Mouse (Mus musculus): ENCODE data around the gene Exoc3l4. TPM values are rescaled to one million over a fixed set of nuclear protein-coding genes. Genes with fewer than 3 reads are reported as not detected.

The Exoc3l4 gene
- polyA plus RNA-seq, 1 experiment from 2014 or later, result 1.9 TPM

- H3K9ac ChIP-seq (replicated peaks; ENCODE audit: low read depth, low read length), result no peak overlapping the region
- no peaks in the 10 kb centered on the region for H3K9me3 ChIP-seq (ENCODE audit: control insufficient read depth, low read length)
- WGBS, result 86% methylated on average over 3 of the region's 3 CpGs
- H3K4me1 ChIP-seq (replicated peaks; ENCODE audit: control insufficient read depth, insufficient read depth, low read length), result peaks cover 15% of the 10 kb centered on the region
- no peak overlapping the region for H3K4me3 ChIP-seq (replicated peaks; ENCODE audit: low read length)
- no peak overlapping the region for H3K27ac ChIP-seq (ENCODE audit: low read length)
- H3K4me2 ChIP-seq (ENCODE audit: low read length), result no peak overlapping the region
- H3K27me3 ChIP-seq (replicated peaks; ENCODE audit: control insufficient read depth, insufficient read depth, low read length), result no peaks in the 10 kb centered on the region
- no peak for ATAC-seq
- no peaks in the 10 kb centered on the region for H3K36me3 ChIP-seq (ENCODE audit: control insufficient read depth, insufficient read depth)
These were observed 54.9 kb downstream of the Exoc3l4 start for GRCm38 (mm10) chr12:111471721-111472120.

- 30% methylated on average over 5 of the region's 5 CpGs for WGBS
These were observed 56.1 kb downstream of the Exoc3l4 start for GRCm38 (mm10) chr12:111472886-111473285.

GRCm38 (mm10) chr12:111474384-111474783 lies 57.6 kb downstream of the Exoc3l4 start:
- Histone ChIP-seq H3K4me1 (replicated peaks; ENCODE audit: control insufficient read depth, insufficient read depth, low read length) (peaks cover 13% of the 10 kb centered on the region), H3K9me3 (ENCODE audit: control insufficient read depth, low read length) (no peaks in the 10 kb centered on the region), H3K36me3 (ENCODE audit: control insufficient read depth, insufficient read depth) (no peaks in the 10 kb centered on the region), H3K4me2 (ENCODE audit: low read length) (no peak overlapping the region), H3K27me3 (replicated peaks; ENCODE audit: control insufficient read depth, insufficient read depth, low read length) (no peaks in the 10 kb centered on the region), H3K9ac (replicated peaks; ENCODE audit: low read depth, low read length) (no peak overlapping the region), H3K27ac (ENCODE audit: low read length) (no peak overlapping the region), H3K4me3 (replicated peaks; ENCODE audit: low read length) (no peak overlapping the region)
- WGBS, result 95% methylated on average over 3 of the region's 3 CpGs
- ATAC-seq, result no peak

More at GRCm38 (mm10) chr12:111472886-111473285, 56.1 kb downstream of the Exoc3l4 start:
- H3K9ac ChIP-seq (replicated peaks; ENCODE audit: low read depth, low read length), result no peak overlapping the region
- no peak for ATAC-seq
- H3K4me1 ChIP-seq (replicated peaks; ENCODE audit: control insufficient read depth, insufficient read depth, low read length), result peaks cover 15% of the 10 kb centered on the region
- no peaks in the 10 kb centered on the region for H3K36me3 ChIP-seq (ENCODE audit: control insufficient read depth, insufficient read depth)
- no peaks in the 10 kb centered on the region for H3K9me3 ChIP-seq (ENCODE audit: control insufficient read depth, low read length)
- no peak overlapping the region for H3K4me2 ChIP-seq (ENCODE audit: low read length)
- no peaks in the 10 kb centered on the region for H3K27me3 ChIP-seq (replicated peaks; ENCODE audit: control insufficient read depth, insufficient read depth, low read length)
- no peak overlapping the region for H3K27ac ChIP-seq (ENCODE audit: low read length)
- H3K4me3 ChIP-seq (replicated peaks; ENCODE audit: low read length), result no peak overlapping the region

- Histone ChIP-seq H3K4me2 (ENCODE audit: low read length) (no peak overlapping the region), H3K27me3 (replicated peaks; ENCODE audit: control insufficient read depth, insufficient read depth, low read length) (no peaks in the 10 kb centered on the region), H3K9ac (replicated peaks; ENCODE audit: low read depth, low read length) (no peak overlapping the region), H3K27ac (ENCODE audit: low read length) (no peak overlapping the region), H3K36me3 (ENCODE audit: control insufficient read depth, insufficient read depth) (no peaks in the 10 kb centered on the region), H3K4me3 (replicated peaks; ENCODE audit: low read length) (no peak overlapping the region), H3K9me3 (ENCODE audit: control insufficient read depth, low read length) (no peaks in the 10 kb centered on the region), H3K4me1 (replicated peaks; ENCODE audit: control insufficient read depth, insufficient read depth, low read length) (peaks cover 12% of the 10 kb centered on the region)
- WGBS, result 54% methylated on average over 8 of the region's 8 CpGs
- no peak; the same call in 1 of the 2 replicates for ATAC-seq
These were observed 58.3 kb downstream of the Exoc3l4 start for GRCm38 (mm10) chr12:111474893-111475643.

GRCm38 (mm10) chr12:111478924-111479323 lies 62.1 kb downstream of the Exoc3l4 start:
- Histone ChIP-seq H3K4me3 (replicated peaks; ENCODE audit: low read length) (no peak overlapping the region), H3K4me1 (replicated peaks; ENCODE audit: control insufficient read depth, insufficient read depth, low read length) (peaks cover 8% of the 10 kb centered on the region), H3K36me3 (ENCODE audit: control insufficient read depth, insufficient read depth) (no peaks in the 10 kb centered on the region), H3K9ac (replicated peaks; ENCODE audit: low read depth, low read length) (no peak overlapping the region), H3K4me2 (ENCODE audit: low read length) (no peak overlapping the region), H3K9me3 (ENCODE audit: control insufficient read depth, low read length) (no peaks in the 10 kb centered on the region), H3K27ac (ENCODE audit: low read length) (no peak overlapping the region), H3K27me3 (replicated peaks; ENCODE audit: control insufficient read depth, insufficient read depth, low read length) (peaks cover 12% of the 10 kb centered on the region)
- WGBS, result 54% methylated on average over 5 of the region's 5 CpGs
- ATAC-seq, result no peak

- Histone ChIP-seq H3K9me3 (ENCODE audit: control insufficient read depth, low read length) (no peaks in the 10 kb centered on the region), H3K27ac (ENCODE audit: low read length) (no peak overlapping the region), H3K36me3 (ENCODE audit: control insufficient read depth, insufficient read depth) (no peaks in the 10 kb centered on the region), H3K4me2 (ENCODE audit: low read length) (no peak overlapping the region), H3K27me3 (replicated peaks; ENCODE audit: control insufficient read depth, insufficient read depth, low read length) (peaks cover 22% of the 10 kb centered on the region), H3K4me3 (replicated peaks; ENCODE audit: low read length) (no peak overlapping the region), H3K4me1 (replicated peaks; ENCODE audit: control insufficient read depth, insufficient read depth, low read length) (peaks cover 6% of the 10 kb centered on the region), H3K9ac (replicated peaks; ENCODE audit: low read depth, low read length) (no peak overlapping the region)
- ATAC-seq, result no peak
- 67% methylated on average over 2 of the region's 2 CpGs for WGBS
These were observed 63.1 kb downstream of the Exoc3l4 start for GRCm38 (mm10) chr12:111479917-111480316.

Other genes starting within 250 kb of the Exoc3l4 start
- not detected in 2 replicates for gene 4930595D18Rik, start 232.5 kb upstream of the Exoc3l4 start, polyA plus RNA-seq (2015; fragmentation: Nextera tagmentation; extraction: Ambion mirVana)
- gene Amn, start 145.9 kb upstream of the Exoc3l4 start, polyA plus RNA-seq (2015; fragmentation: Nextera tagmentation; extraction: Ambion mirVana), result 6.8 and 8.2 TPM in 2 replicates
- gene Cdc42bpb, start 39.3 kb upstream of the Exoc3l4 start, polyA plus RNA-seq (2015; fragmentation: Nextera tagmentation; extraction: Ambion mirVana), result 33.6 and 39.9 TPM in 2 replicates
- 1.3 and 4.5 TPM in 2 replicates for gene Lbhd2, start 10.2 kb upstream of the Exoc3l4 start, polyA plus RNA-seq (2015; fragmentation: Nextera tagmentation; extraction: Ambion mirVana)
- 0.63 and 0.84 TPM in 2 replicates for gene Tnfaip2, start 25.5 kb downstream of the Exoc3l4 start, polyA plus RNA-seq (2015; fragmentation: Nextera tagmentation; extraction: Ambion mirVana)
- gene Gm266, start 68.8 kb downstream of the Exoc3l4 start, polyA plus RNA-seq (2015; fragmentation: Nextera tagmentation; extraction: Ambion mirVana), result 0.23 and 1.1 TPM in 2 replicates
- 549 and 607 TPM in 2 replicates for gene Eif5, start 121.0 kb downstream of the Exoc3l4 start, polyA plus RNA-seq (2015; fragmentation: Nextera tagmentation; extraction: Ambion mirVana)
- 45.0 and 49.2 TPM in 2 replicates for gene Mark3, start 157.5 kb downstream of the Exoc3l4 start, polyA plus RNA-seq (2015; fragmentation: Nextera tagmentation; extraction: Ambion mirVana)

All from forebrain, embryonic 16.5 days (tissue).